Mouse (Mus musculus): ENCODE results near the gene Lnx1. TPM values are rescaled to one million over a fixed set of nuclear protein-coding genes. Genes with fewer than 3 reads are reported as not detected.
A peak's percentile ranks its signal among the peaks of the same experiment; 100 is the strongest.

Gene Lnx1
- total RNA-seq (2021): 1 to 10 TPM; 2.9 to 7.2 TPM
- polyA plus RNA-seq (2012; rRNA removed): 1.9 and 2.0 TPM in 2 replicates
- long read RNA-seq, partial matches to known transcripts: 0 of 5 reads
- long read RNA-seq, other reads (novel, unspliced or antisense): 2 of 5 reads

- DNase-seq: no peak
These were observed at the start of gene Lnx1 for GRCm38 (mm10) chr5:74702766-74703165. Gene Lnx1, minus strand, starts transcription at chr5:74702912.

- peak; percentile 76 for DNase-seq
These were observed 47.8 kb upstream of the Lnx1 start for GRCm38 (mm10) chr5:74750501-74750900.

GRCm38 (mm10) chr5:74747476-74747875, 44.8 kb upstream of the Lnx1 start:
- no peak for DNase-seq

- DNase-seq: no peak
These were observed 38.2 kb upstream of the Lnx1 start for GRCm38 (mm10) chr5:74740951-74741350.

GRCm38 (mm10) chr5:74739435-74739834, 36.7 kb upstream of the Lnx1 start:
- no peak for DNase-seq

GRCm38 (mm10) chr5:74738312-74738711, 35.6 kb upstream of the Lnx1 start:
- peak; percentile 9 for DNase-seq

- no peak for DNase-seq
These were observed 31.3 kb upstream of the Lnx1 start for GRCm38 (mm10) chr5:74733885-74734558.

- DNase-seq: no peak
These were observed 29.9 kb upstream of the Lnx1 start for GRCm38 (mm10) chr5:74732613-74733012.

- DNase-seq: no peak
These were observed 27.9 kb upstream of the Lnx1 start for GRCm38 (mm10) chr5:74730601-74731000.

- no peak for DNase-seq
These were observed 26.9 kb upstream of the Lnx1 start for GRCm38 (mm10) chr5:74729567-74729966.

GRCm38 (mm10) chr5:74728186-74728585, 25.5 kb upstream of the Lnx1 start:
- no peak for DNase-seq

- no peak for DNase-seq
These were observed 24.6 kb upstream of the Lnx1 start for GRCm38 (mm10) chr5:74727319-74727718.

GRCm38 (mm10) chr5:74725541-74725940, 22.8 kb upstream of the Lnx1 start:
- DNase-seq: no peak

- DNase-seq: no peak
These were observed 19.1 kb upstream of the Lnx1 start for GRCm38 (mm10) chr5:74721816-74722215.

- DNase-seq: no peak
These were observed 17.9 kb upstream of the Lnx1 start for GRCm38 (mm10) chr5:74720661-74721060.

GRCm38 (mm10) chr5:74716165-74716564, 13.5 kb upstream of the Lnx1 start:
- DNase-seq: no peak

GRCm38 (mm10) chr5:74712811-74713210, 10.1 kb upstream of the Lnx1 start:
- DNase-seq: no peak

GRCm38 (mm10) chr5:74711988-74712387, 9.3 kb upstream of the Lnx1 start:
- DNase-seq: no peak

- no peak for DNase-seq
These were observed 8.3 kb upstream of the Lnx1 start for GRCm38 (mm10) chr5:74711056-74711455.

GRCm38 (mm10) chr5:74710181-74710580, 7.5 kb upstream of the Lnx1 start:
- DNase-seq: no peak

GRCm38 (mm10) chr5:74704460-74704790, 1.7 kb upstream of the Lnx1 start:
- peak; percentile 91 for DNase-seq

- DNase-seq: peak; percentile 38
These were observed 1.2 kb upstream of the Lnx1 start for GRCm38 (mm10) chr5:74703741-74704459.

- no peak for DNase-seq
These were observed 1.8 kb downstream of the Lnx1 start for GRCm38 (mm10) chr5:74700918-74701317.

- no peak for DNase-seq
These were observed 3.0 kb downstream of the Lnx1 start for GRCm38 (mm10) chr5:74699673-74700072.
